Mouse (Mus musculus) lung, postnatal 0 days (tissue): ENCODE data around the gene Gltpd2. TPM values are rescaled to one million over a fixed set of nuclear protein-coding genes. Genes with fewer than 3 reads are reported as not detected.
"Not testable (repeated sequence)": the region's sequence is repeated elsewhere in the genome, so short reads cannot be mapped to it uniquely, and the experiment has no call there.

Source experiments
- ATAC-seq: fragments of 200-750 bp; cut with Nextera tagmentation; 2 replicates; pipeline ENCODE4 v1.8.0; 2017; ENCODE audit warnings: moderate library complexity
- DNase-seq: peaks from one replicate; pipeline ENCODE4 v3.0.0-alpha.2; 2016; ENCODE audit warnings: low spot score
- H3K27ac ChIP-seq: fragments of 300-500 bp; sonication (generic); 2 replicates; pipeline ENCODE4 v1.5.1; 2014; ENCODE audit warnings: antibody characterized with exemption, mild to moderate bottlenecking, low read length, mixed read lengths
- H3K27me3 ChIP-seq: fragments of 300-500 bp; sonication (generic); replicated peaks from 2 replicates; pipeline ENCODE4 v1.6.1; 2014; ENCODE audit warnings: low read length, mixed read lengths; ENCODE audit not compliant: insufficient read depth
- H3K36me3 ChIP-seq: fragments of 300-500 bp; sonication (generic); 2 replicates; pipeline ENCODE4 v1.6.1; 2014; ENCODE audit warnings: low read length, mixed read lengths; ENCODE audit not compliant: insufficient read depth
- H3K4me1 ChIP-seq: fragments of 300-500 bp; sonication (generic); 2 replicates; pipeline ENCODE4 v1.6.1; 2014; ENCODE audit warnings: antibody characterized with exemption, low read depth, low read length, mixed read lengths; ENCODE audit not compliant: insufficient read depth
- H3K4me2 ChIP-seq: fragments of 300-500 bp; sonication (generic); replicated peaks from 2 replicates; pipeline ENCODE4 v1.6.1; 2014; ENCODE audit warnings: low read depth, mild to moderate bottlenecking, low read length, moderate library complexity, mixed read lengths
- H3K4me3 ChIP-seq: fragments of 300-500 bp; sonication (generic); 2 replicates; pipeline ENCODE4 v1.5.1; 2014; ENCODE audit warnings: low read depth, low read length
- H3K9ac ChIP-seq: fragments of 300-500 bp; sonication (generic); replicated peaks from 2 replicates; pipeline ENCODE4 v1.6.1; 2014; ENCODE audit warnings: low read depth, mild to moderate bottlenecking
- H3K9me3 ChIP-seq: fragments of 300-500 bp; sonication (generic); 2 replicates; pipeline ENCODE4 v1.6.1; 2016; ENCODE audit warnings: low read length, mixed read lengths
- CTCF ChIP-seq: IDR thresholded peaks from 2 replicates; pipeline ENCODE4 v1.5.1; 2016; ENCODE audit warnings: antibody characterized with exemption, mild to moderate bottlenecking
- EP300 ChIP-seq: IDR thresholded peaks from 2 replicates; pipeline ENCODE4 v1.6.1; 2016; ENCODE audit warnings: antibody characterized with exemption, mild to moderate bottlenecking, control low read depth
- WGBS: fragments of 180-500 bp; shearing (Covaris S2); extraction: QIAGEN DNeasy Blood & Tissue Kit; methylation state at CpG from one replicate; pipeline ENCODE4 v1.1.7; 2014; 5-methylcytosine and 5-hydroxymethylcytosine counted together
- polyA plus RNA-seq: library from polyadenylated mRNA; unstranded; fragments of >200 nt; fragmentation: Nextera tagmentation; extraction: Ambion mirVana; gene quantifications from 2 replicates; pipeline ENCODE4 v1.2.1, GENCODE M21; 2015

The Gltpd2 gene
- polyA plus RNA-seq, 1 experiment from 2014 or later: 0.86 TPM

DNA sequence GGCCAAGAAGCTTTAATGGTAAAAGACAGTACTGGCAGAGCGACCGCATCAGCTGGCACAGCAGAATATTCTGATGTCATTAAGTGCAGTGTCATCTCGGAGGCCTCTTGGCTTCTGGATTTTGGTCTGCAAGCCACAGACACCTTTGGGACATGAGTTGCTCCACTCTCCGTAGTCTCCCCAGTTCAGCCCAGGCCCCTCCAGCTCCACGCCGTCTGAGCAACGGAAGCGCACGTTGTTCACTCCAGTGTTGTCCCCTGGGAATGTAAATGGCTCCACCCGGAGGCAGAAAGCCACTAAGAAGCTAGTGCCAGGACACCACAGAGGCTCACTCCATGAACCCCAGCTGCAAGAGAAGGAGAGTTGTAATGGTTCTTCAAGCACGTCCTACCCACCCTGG is 5.5 kb upstream of the Gltpd2 start:
- Histone ChIP-seq H3K9me3 (no peaks in the 10 kb centered on the region), H3K27me3 (no peaks in the 10 kb centered on the region), H3K4me2 (no peak overlapping the region), H3K36me3 (no peaks in the 10 kb centered on the region), H3K27ac (no peak overlapping the region), H3K4me3 (no peak overlapping the region), H3K9ac (no peak overlapping the region), H3K4me1 (no peaks in the 10 kb centered on the region)
- ATAC-seq (no peak), DNase-seq (no peak)
- TF ChIP-seq CTCF (no peak), EP300 (no peak)
- 63% methylated on average over 11 of the region's 11 CpGs for WGBS

DNA sequence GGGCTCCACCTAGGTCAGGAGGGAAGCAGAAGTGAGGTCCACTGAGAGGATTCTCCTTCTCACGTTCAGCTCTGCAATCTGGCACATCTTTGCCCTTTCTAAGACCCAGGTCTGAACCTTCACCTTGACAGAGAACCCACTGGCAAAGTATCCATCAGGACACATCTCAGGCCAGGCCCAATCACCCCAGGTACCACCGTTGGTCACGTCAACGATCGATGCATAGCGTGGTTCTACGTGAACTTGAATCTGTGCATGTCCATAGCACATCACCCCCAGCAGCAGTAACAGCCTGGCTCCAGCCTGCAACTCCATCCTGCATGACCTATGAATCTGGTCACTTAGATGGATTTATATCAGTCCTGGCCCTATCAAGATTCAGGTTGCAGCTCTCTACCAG is 4.7 kb upstream of the Gltpd2 start, which contains the start of gene Vmo1:
Gene Vmo1, minus strand, starts transcription at position 329 of the 400 bp plus-strand sequence.
- TF ChIP-seq CTCF (no peak), EP300 (no peak)
- H3K4me3 ChIP-seq: no peak within 1 kb of the TSS
- H3K4me1 ChIP-seq: no peaks in the 10 kb centered on the region
- no peaks in the 10 kb centered on the region for H3K9me3 ChIP-seq
- ATAC-seq: no peak
- no peak for DNase-seq
- no peak within 1 kb of the TSS for H3K4me2 ChIP-seq
- H3K9ac ChIP-seq: no peak within 1 kb of the TSS
- H3K36me3 ChIP-seq: no peaks in the 10 kb centered on the region
- no peak within 1 kb of the TSS for H3K27ac ChIP-seq
- 86% methylated on average over 7 of the region's 7 CpGs for WGBS
- no peaks in the 10 kb centered on the region for H3K27me3 ChIP-seq

DNA sequence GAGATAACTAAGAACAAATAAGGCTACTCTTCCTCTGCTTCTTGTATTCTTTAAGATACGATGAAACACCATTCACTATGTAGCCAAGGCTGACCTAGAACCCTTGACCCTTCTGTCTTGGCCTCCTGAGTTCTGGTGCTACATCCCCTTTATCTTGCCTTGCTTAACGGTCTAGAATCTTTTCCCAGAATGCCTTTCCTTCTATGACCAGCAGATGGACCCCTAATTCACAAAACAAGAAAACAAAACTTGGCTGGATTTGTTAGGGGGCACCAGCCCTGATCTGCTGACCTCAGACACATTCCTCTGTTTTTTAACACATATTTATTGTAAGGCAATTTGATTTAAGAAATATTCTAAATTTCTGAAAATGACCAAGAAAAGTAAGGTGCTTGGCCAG is 2.6 kb upstream of the Gltpd2 start:
- 17% methylated on average over 2 of the region's 2 CpGs for WGBS
- peak; percentile 75 for DNase-seq

DNA sequence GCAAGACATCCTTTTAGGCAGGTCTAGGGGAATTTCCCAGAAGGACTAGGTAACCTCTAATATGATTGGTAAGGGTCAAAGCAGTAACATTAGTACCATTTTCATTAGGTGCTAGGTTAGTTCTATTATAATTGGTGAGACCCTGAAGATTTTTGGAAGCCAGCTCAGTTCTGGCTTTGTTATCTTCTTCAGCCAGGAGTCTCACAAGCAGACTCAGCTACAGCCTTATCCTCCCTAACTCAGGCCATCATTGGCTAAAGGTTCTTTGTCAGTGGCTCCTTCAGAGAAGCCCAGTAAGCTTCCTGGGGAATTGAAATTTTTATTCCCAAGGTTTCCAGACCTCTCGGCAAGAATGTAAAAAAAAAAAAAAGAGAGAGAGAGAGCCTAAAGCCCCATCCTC is 560 bp upstream of the Gltpd2 start:
- Histone ChIP-seq H3K27me3 (no peaks in the 10 kb centered on the region), H3K4me1 (peaks cover 4% of the 10 kb centered on the region; the same call in 1 of the 2 replicates), H3K4me3 (no peak overlapping the region), H3K36me3 (no peaks in the 10 kb centered on the region), H3K9ac (no peak overlapping the region), H3K27ac (no peak overlapping the region), H3K4me2 (no peak overlapping the region), H3K9me3 (no peaks in the 10 kb centered on the region)
- WGBS: 65% methylated on average over 1 of the region's 1 CpGs
- ATAC-seq: no peak
- DNase-seq: no peak
- TF ChIP-seq CTCF (no peak), EP300 (no peak)

More for the DNA sequence above, 2.6 kb upstream of the Gltpd2 start:
- no peaks in the 10 kb centered on the region for H3K36me3 ChIP-seq
- H3K4me2 ChIP-seq: no peak overlapping the region
- peaks cover 4% of the 10 kb centered on the region; the same call in 1 of the 2 replicates for H3K4me1 ChIP-seq
- H3K9me3 ChIP-seq: no peaks in the 10 kb centered on the region
- H3K4me3 ChIP-seq: no peak overlapping the region
- no peak overlapping the region for H3K27ac ChIP-seq
- no peak for ATAC-seq
- no peak overlapping the region for H3K9ac ChIP-seq
- TF ChIP-seq CTCF (peak; percentile 79), EP300 (no peak)
- no peaks in the 10 kb centered on the region for H3K27me3 ChIP-seq

DNA sequence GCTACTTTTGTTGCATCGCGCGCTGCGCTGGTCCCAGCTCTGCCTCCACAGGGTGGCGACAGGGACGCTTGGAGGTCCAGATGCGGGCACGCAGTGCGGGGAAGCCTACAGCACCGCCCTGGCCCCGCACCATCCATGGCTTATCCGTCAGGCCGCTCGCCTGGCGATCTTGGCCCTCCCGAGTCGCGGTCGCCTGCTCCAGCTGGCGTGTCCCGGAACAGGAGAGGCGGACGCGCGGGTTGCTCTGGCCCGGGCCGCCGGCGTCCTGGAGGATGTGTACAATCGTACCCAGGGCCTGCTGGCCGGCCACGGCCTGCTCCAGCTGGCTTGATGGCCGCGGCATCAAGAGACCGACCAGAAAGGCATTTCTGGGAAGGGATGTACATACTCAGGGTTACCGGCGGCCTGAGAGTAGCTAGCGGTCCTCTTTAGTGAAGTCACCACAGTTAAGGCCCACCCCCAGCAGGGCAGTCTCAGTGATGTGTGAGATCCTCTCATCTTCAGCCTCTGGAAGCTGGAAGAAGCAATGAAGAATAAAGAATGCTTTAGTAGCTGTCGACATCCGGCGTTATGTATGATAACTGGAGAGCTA is 1.3 kb downstream of the Gltpd2 start:
- peak overlapping the region; percentile 57 for H3K4me2 ChIP-seq
- H3K27me3 ChIP-seq: no peaks in the 10 kb centered on the region
- peak overlapping the region; percentile 56 for H3K9ac ChIP-seq
- H3K4me1 ChIP-seq: peaks cover 4% of the 10 kb centered on the region; the same call in 1 of the 2 replicates
- peak overlapping the region; percentile 78 for H3K27ac ChIP-seq
- WGBS: 8% methylated on average over 40 of the region's 41 CpGs
- H3K9me3 ChIP-seq: no peaks in the 10 kb centered on the region
- TF ChIP-seq CTCF (peak; percentile 44), EP300 (no peak)
- ATAC-seq (peak; percentile 45), DNase-seq (peak; percentile 57)
- peak overlapping the region; percentile 34 for H3K4me3 ChIP-seq
- no peaks in the 10 kb centered on the region for H3K36me3 ChIP-seq

DNA sequence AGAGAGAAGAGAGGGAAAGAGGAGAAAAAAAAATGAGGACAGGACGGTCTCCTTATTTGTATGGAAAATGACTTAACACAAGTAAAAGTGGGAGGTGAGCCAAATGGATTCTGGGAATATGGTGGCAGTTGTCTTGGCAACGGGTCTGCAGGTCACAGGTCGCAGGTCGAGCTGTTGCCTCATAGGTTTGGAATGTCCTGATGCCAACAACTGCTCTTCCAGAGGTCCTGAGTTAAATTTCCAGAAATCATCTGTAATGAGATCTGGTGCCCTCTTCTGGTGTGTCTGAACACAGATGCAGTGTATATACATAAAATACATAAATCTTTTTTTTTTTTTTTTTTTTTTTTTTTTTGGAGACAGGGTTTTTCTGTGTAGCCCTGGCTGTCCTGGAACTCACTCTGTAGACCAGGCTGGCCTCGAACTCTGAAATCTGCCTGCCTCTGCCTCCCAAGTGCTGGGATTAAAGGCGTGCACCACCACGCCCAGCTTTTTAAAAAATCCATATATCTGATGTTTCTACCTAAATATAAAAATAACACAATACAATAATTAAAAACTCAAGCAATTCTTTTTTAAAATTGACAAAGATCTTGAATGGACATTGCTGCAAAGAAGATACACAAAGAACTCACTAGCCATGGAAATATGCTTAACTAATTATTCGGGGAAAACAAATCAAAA is 4.5 kb downstream of the Gltpd2 start:
- not testable (repeated sequence) for ATAC-seq, H3K9me3 ChIP-seq, H3K27ac ChIP-seq, H3K27me3 ChIP-seq, H3K4me2 ChIP-seq, H3K4me3 ChIP-seq, H3K4me1 ChIP-seq, H3K9ac ChIP-seq, H3K36me3 ChIP-seq
- peak; percentile 22 for DNase-seq
- TF ChIP-seq CTCF: peak; percentile 16
- WGBS: 82% methylated on average over 8 of the region's 8 CpGs
